Mouse (Mus musculus) kidney, embryonic 16.5 days (tissue): ENCODE results near the gene Kcnd2. TPM values are rescaled to one million over a fixed set of nuclear protein-coding genes. Genes with fewer than 3 reads are reported as not detected.

ENCODE experiments used
- ATAC-seq: fragments of 200-750 bp; cut with Nextera tagmentation; 2 replicates; pipeline ENCODE4 v1.8.0; 2017; ENCODE audit warnings: moderate TSS enrichment; ENCODE audit not compliant: low FRiP score, low TSS enrichment
- H3K27ac ChIP-seq: fragments of 300-500 bp; sonication (generic); 2 replicates; pipeline ENCODE4 v1.5.1; 2014; ENCODE audit warnings: low read length
- H3K27me3 ChIP-seq: fragments of 300-500 bp; sonication (generic); 2 replicates; pipeline ENCODE4 v1.6.1; 2014; ENCODE audit warnings: low read length, control low read depth, mixed read lengths; ENCODE audit not compliant: insufficient read depth
- H3K36me3 ChIP-seq: fragments of 300-500 bp; sonication (generic); 2 replicates; pipeline ENCODE4 v1.6.1; 2014; ENCODE audit warnings: low read length, control low read depth, mixed read lengths; ENCODE audit not compliant: insufficient read depth
- H3K4me1 ChIP-seq: fragments of 300-500 bp; sonication (generic); 2 replicates; pipeline ENCODE4 v1.6.1; 2014; ENCODE audit warnings: low read length, control low read depth, mixed read lengths; ENCODE audit not compliant: insufficient read depth
- H3K4me2 ChIP-seq: fragments of 300-500 bp; sonication (generic); replicated peaks from 2 replicates; pipeline ENCODE4 v1.6.1; 2014; ENCODE audit warnings: low read depth, low read length
- H3K4me3 ChIP-seq: fragments of 300-500 bp; sonication (generic); 2 replicates; pipeline ENCODE4 v1.5.1; 2014; ENCODE audit warnings: mild to moderate bottlenecking, low read length
- H3K9ac ChIP-seq: fragments of 300-500 bp; sonication (generic); replicated peaks from 2 replicates; pipeline ENCODE4 v1.6.1; 2014; ENCODE audit warnings: low read length
- H3K9me3 ChIP-seq: fragments of 300-500 bp; sonication (generic); 2 replicates; pipeline ENCODE4 v1.6.1; 2016; ENCODE audit warnings: low read length, control low read depth
- WGBS: fragments of 180-500 bp; shearing (Covaris S2); extraction: QIAGEN DNeasy Blood & Tissue Kit; methylation state at CpG from one replicate; pipeline ENCODE4 v1.1.7; 2014; 5-methylcytosine and 5-hydroxymethylcytosine counted together
- polyA plus RNA-seq: library from polyadenylated mRNA; unstranded; fragments of >200 nt; fragmentation: Nextera tagmentation; extraction: Ambion mirVana; gene quantifications from 2 replicates; pipeline ENCODE4 v1.2.1, GENCODE M21; 2015

Kcnd2 gene
- polyA plus RNA-seq, 1 experiment from 2014 or later, result 1.6 TPM

- Histone ChIP-seq H3K9me3 (no peaks in the 10 kb centered on the region), H3K4me2 (no peak overlapping the region), H3K27ac (no peak overlapping the region), H3K36me3 (no peaks in the 10 kb centered on the region), H3K9ac (no peak overlapping the region), H3K4me3 (no peak overlapping the region), H3K27me3 (no peaks in the 10 kb centered on the region), H3K4me1 (no peaks in the 10 kb centered on the region)
- ATAC-seq, result no peak
Measured at GRCm38 (mm10) chr6:21655681-21656080, 440.4 kb downstream of the Kcnd2 start.

- no peaks in the 10 kb centered on the region for H3K4me1 ChIP-seq
- no peaks in the 10 kb centered on the region for H3K36me3 ChIP-seq
- no peaks in the 10 kb centered on the region for H3K9me3 ChIP-seq
- no peaks in the 10 kb centered on the region for H3K27me3 ChIP-seq
- ATAC-seq, result no peak
- H3K4me3 ChIP-seq, result no peak overlapping the region
- WGBS, result 82% methylated on average over 6 of the region's 6 CpGs
- H3K4me2 ChIP-seq, result no peak overlapping the region
- no peak overlapping the region for H3K27ac ChIP-seq
- H3K9ac ChIP-seq, result no peak overlapping the region
Measured at GRCm38 (mm10) chr6:21664135-21664534, 448.8 kb downstream of the Kcnd2 start.

- Histone ChIP-seq H3K36me3 (no peaks in the 10 kb centered on the region), H3K9me3 (no peaks in the 10 kb centered on the region), H3K9ac (no peak overlapping the region), H3K27me3 (no peaks in the 10 kb centered on the region), H3K4me3 (no peak overlapping the region), H3K27ac (no peak overlapping the region), H3K4me1 (no peaks in the 10 kb centered on the region), H3K4me2 (no peak overlapping the region)
- 63% methylated on average over 4 of the region's 4 CpGs for WGBS
- no peak for ATAC-seq
Measured at GRCm38 (mm10) chr6:21664638-21665037, 449.3 kb downstream of the Kcnd2 start.

GRCm38 (mm10) chr6:21684252-21684651, 468.9 kb downstream of the Kcnd2 start:
- H3K27me3 ChIP-seq, result no peaks in the 10 kb centered on the region
- H3K4me1 ChIP-seq, result no peaks in the 10 kb centered on the region
- 32% methylated on average over 6 of the region's 6 CpGs for WGBS
- no peak for ATAC-seq
- H3K9me3 ChIP-seq, result no peaks in the 10 kb centered on the region
- H3K36me3 ChIP-seq, result no peaks in the 10 kb centered on the region
- H3K9ac ChIP-seq, result no peak overlapping the region
- H3K4me3 ChIP-seq, result no peak overlapping the region
- no peak overlapping the region for H3K27ac ChIP-seq
- no peak overlapping the region for H3K4me2 ChIP-seq

GRCm38 (mm10) chr6:21686388-21686787, 471.1 kb downstream of the Kcnd2 start:
- H3K4me3 ChIP-seq, result no peak overlapping the region
- ATAC-seq, result no peak
- no peak overlapping the region for H3K9ac ChIP-seq
- 89% methylated on average over 1 of the region's 1 CpGs for WGBS
- no peaks in the 10 kb centered on the region for H3K36me3 ChIP-seq
- H3K4me2 ChIP-seq, result no peak overlapping the region
- H3K9me3 ChIP-seq, result no peaks in the 10 kb centered on the region
- H3K27ac ChIP-seq, result no peak overlapping the region
- H3K27me3 ChIP-seq, result no peaks in the 10 kb centered on the region
- no peaks in the 10 kb centered on the region for H3K4me1 ChIP-seq

GRCm38 (mm10) chr6:21692861-21693350, 477.6 kb downstream of the Kcnd2 start:
- no peak overlapping the region for H3K27ac ChIP-seq
- H3K27me3 ChIP-seq, result no peaks in the 10 kb centered on the region
- H3K4me3 ChIP-seq, result no peak overlapping the region
- no peak for ATAC-seq
- H3K36me3 ChIP-seq, result no peaks in the 10 kb centered on the region
- no peaks in the 10 kb centered on the region for H3K4me1 ChIP-seq
- no peak overlapping the region for H3K9ac ChIP-seq
- H3K4me2 ChIP-seq, result no peak overlapping the region
- no peaks in the 10 kb centered on the region for H3K9me3 ChIP-seq
- 74% methylated on average over 3 of the region's 3 CpGs for WGBS

- 82% methylated on average over 3 of the region's 3 CpGs for WGBS
- Histone ChIP-seq H3K4me3 (no peak overlapping the region), H3K9ac (no peak overlapping the region), H3K27ac (no peak overlapping the region), H3K36me3 (no peaks in the 10 kb centered on the region), H3K4me1 (no peaks in the 10 kb centered on the region), H3K4me2 (no peak overlapping the region), H3K9me3 (no peaks in the 10 kb centered on the region), H3K27me3 (no peaks in the 10 kb centered on the region)
- no peak for ATAC-seq
Measured at GRCm38 (mm10) chr6:21697641-21698040, 482.3 kb downstream of the Kcnd2 start.

GRCm38 (mm10) chr6:21701131-21701530, 485.8 kb downstream of the Kcnd2 start:
- no peak for ATAC-seq
- no peak overlapping the region for H3K4me3 ChIP-seq
- no peaks in the 10 kb centered on the region for H3K4me1 ChIP-seq
- H3K27ac ChIP-seq, result no peak overlapping the region
- H3K4me2 ChIP-seq, result no peak overlapping the region
- H3K9me3 ChIP-seq, result no peaks in the 10 kb centered on the region
- H3K36me3 ChIP-seq, result no peaks in the 10 kb centered on the region
- no peak overlapping the region for H3K9ac ChIP-seq
- no peaks in the 10 kb centered on the region for H3K27me3 ChIP-seq
- WGBS, result 53% methylated on average over 6 of the region's 6 CpGs

GRCm38 (mm10) chr6:21709228-21709627, 493.9 kb downstream of the Kcnd2 start:
- Histone ChIP-seq H3K4me1 (no peaks in the 10 kb centered on the region), H3K4me2 (no peak overlapping the region), H3K9ac (no peak overlapping the region), H3K27ac (no peak overlapping the region), H3K9me3 (no peaks in the 10 kb centered on the region), H3K27me3 (no peaks in the 10 kb centered on the region), H3K4me3 (no peak overlapping the region), H3K36me3 (no peaks in the 10 kb centered on the region)
- ATAC-seq, result no peak
- WGBS, result 24% methylated on average over 3 of the region's 3 CpGs

- H3K4me1 ChIP-seq, result no peaks in the 10 kb centered on the region
- H3K4me3 ChIP-seq, result no peak overlapping the region
- no peaks in the 10 kb centered on the region for H3K36me3 ChIP-seq
- WGBS, result 80% methylated on average over 1 of the region's 1 CpGs
- H3K27ac ChIP-seq, result no peak overlapping the region
- H3K4me2 ChIP-seq, result no peak overlapping the region
- no peak for ATAC-seq
- no peaks in the 10 kb centered on the region for H3K27me3 ChIP-seq
- H3K9me3 ChIP-seq, result no peaks in the 10 kb centered on the region
- H3K9ac ChIP-seq, result no peak overlapping the region
Measured at GRCm38 (mm10) chr6:21719121-21719520, 503.8 kb downstream of the Kcnd2 start.
